Mouse (Mus musculus) kidney, postnatal 4 days (tissue): ENCODE measurements around the gene Abi1.
"Not testable (repeated sequence)": the region's sequence is repeated elsewhere in the genome, so short reads cannot be mapped to it uniquely, and the experiment has no call there.

ENCODE experiments used
- DNase-seq, 2 experiments: peaks; one replicate each; pipeline ENCODE4 v3.0.0; 2021; ENCODE audit warnings: mixed read lengths in 2 of 2

The Abi1 gene

GRCm38 (mm10) chr2:22957415-22957814 lies 82.6 kb downstream of the Abi1 start:
- DNase-seq, result no peak

DNA sequence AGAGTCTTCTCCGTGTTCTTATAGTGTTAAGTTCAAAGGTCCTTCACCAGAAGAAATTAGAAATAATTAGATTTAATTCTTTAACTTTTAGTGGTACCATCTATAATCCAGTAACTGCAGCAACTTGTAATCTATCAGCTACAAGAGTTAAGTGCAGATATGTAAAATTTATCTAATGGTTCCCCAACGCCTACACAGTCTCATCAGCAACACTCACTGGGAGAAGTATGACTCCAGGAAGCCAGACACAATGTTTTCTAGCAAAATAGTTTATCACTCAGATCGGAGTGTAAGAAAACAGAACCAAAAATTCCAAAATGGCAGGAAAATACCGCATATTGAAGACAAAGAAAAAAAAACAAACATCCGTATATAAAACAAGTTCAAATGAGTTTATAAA lies 84.1 kb downstream of the Abi1 start:
- DNase-seq, result no peak

GRCm38 (mm10) chr2:22954278-22954677 lies 85.8 kb downstream of the Abi1 start:
- DNase-seq, result no peak

DNA sequence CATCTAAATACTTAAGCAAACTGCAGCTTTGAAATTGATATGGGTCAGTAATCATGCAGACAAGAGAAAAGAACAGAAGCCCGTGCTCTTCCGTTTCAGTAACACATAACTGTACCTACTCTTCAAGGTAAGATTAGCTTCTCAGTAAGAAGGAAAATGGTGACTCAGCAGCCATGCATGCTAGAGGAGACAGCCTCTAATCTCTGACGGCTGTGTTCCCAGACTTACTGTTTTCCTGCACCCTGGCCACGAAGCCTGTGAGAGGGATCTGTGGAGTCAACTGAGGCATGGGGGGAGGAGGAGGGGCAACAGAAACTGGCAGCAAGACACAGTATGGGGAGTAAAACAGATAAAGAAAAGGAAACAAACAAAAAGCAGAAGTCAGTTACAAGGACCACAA lies 90.1 kb downstream of the Abi1 start:
- DNase-seq, result no peak

DNA sequence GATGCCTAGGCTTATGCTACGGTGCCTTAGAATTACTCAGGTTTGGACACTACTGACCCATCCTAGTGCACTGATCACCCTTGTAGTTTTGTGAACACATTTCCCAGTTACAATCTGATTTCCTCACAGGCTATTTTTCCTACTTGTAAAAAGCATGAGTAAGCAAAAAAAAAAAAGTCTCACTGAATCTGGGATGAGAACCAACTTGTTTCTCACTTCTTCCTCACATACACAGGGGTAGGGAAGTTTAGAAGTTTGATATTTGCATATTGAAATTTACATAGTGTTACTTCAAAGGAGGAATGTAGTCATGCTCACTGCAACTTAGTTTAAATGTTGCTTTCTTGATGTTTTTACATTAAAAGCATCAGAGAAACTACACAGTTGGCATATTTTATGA lies 106.5 kb downstream of the Abi1 start:
- DNase-seq, result no peak

GRCm38 (mm10) chr2:22928259-22928658 lies 111.8 kb downstream of the Abi1 start:
- no peak for DNase-seq

DNA sequence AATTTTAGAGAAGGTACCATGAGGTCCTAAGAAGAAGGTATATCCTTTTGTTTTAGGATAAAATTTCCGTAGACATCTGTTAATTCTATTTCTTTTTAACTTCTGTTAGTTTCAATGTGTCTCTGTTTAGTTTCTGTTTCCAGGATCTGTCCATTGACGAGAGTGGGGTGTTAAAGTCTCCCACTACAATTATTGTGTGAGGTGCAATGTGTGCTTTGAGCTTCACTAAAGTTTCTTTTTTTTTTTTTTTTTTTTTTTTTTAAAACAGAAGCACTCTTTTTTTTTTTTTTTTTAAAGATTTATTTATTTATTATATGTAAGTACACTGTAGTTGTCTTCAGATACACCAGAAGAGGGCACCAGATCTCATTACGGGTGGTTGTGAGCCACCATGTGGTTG lies 114.1 kb downstream of the Abi1 start:
- DNase-seq, result not testable (repeated sequence)

DNA sequence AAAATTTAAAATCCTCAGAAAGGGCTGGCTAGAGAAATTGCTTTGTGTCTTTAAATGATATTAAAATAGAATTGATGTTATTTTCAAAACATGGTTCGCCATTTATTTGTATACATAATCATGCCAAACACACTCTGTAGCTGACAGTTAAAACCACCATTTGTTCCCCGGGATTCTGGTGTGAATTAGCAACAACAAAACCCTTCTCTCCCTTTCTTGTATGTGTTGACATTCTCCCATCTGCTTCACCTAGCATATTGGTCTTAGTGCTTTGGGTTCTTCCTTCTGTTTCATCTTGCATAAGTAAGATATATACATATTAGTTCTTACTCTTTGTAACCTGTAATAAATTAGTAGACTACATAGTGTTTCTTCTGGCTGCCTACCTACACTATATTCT lies 121.4 kb downstream of the Abi1 start:
- DNase-seq, result no peak

DNA sequence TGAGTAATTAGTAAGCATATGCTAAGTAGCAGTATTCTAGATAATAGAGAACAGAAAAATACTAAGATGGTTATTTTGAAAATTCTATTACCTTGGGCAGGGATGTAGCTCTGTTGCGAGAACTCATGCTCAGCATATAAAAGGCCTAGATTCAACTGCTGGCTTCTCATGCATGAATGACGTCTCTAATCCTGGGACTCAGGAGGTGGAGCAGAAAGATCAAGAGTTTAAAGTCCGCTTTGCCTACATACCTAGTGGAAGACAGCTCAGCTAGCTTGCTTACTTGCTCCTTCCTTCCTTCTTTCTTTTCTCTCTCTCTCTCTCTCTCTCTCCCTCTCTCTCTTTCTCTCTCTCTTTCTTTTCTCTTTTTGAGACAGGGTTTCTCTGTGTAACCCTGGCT lies 125.6 kb downstream of the Abi1 start:
- no peak for DNase-seq

DNA sequence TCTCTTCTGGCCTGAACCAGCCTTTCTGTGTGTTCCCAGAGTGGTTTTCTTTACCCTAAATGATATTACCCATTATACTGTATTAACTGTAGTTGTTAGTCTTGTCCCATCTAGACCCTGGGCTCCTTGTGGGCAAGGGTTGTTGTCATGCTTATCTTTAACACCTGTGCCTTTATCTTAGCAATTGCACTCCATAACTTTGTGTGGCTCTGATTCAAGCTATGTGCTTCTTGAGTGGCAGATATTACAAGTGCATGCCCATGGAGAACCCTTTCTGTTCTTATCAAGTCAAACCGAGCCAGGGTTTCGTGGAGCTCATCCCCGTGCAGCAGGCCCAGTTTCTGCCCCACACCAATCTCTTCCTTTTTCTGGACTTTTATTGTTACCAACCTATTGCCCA lies 136.1 kb downstream of the Abi1 start:
- DNase-seq, result no peak

- DNase-seq, result peak; percentile 91 to 94
Measured at GRCm38 (mm10) chr2:22895282-22896273, 144.5 kb downstream of the Abi1 start, which contains the start of gene Pdss1. Gene Pdss1, plus strand, starts transcription at chr2:22895522.

GRCm38 (mm10) chr2:22894932-22895281 lies 145.1 kb downstream of the Abi1 start:
- no peak for DNase-seq
